Mouse (Mus musculus) left cerebral cortex, adult 11 months (tissue): ENCODE measurements around the gene Tas2r140.

Experiments
- DNase-seq: peaks from one replicate; pipeline ENCODE4 v3.0.0; 2022; ENCODE audit warnings: low spot score

The Tas2r140 gene

GRCm38 (mm10) chr6:133055716-133056115 is at the start of gene Tas2r140:
Gene Tas2r140, minus strand, starts transcription at chr6:133055816.
- DNase-seq, result no peak

DNA sequence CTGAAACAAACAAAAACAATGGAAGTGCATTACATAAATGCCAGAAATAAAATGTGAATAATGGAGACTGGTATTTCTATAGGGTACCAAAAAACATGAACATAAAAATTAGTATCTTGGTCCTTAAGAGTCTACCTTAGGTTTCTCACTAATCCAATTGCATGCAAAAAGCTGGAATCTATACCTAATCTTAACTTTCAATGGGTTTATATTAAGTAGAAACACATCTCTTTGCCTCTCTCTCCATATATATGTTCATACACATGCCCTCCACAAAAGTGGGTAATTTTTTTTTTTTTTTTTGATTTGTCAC is 48.9 kb upstream of the Tas2r140 start, which contains the start of gene Smim10l1:
Gene Smim10l1, plus strand, starts transcription at position 301 of the 313 bp plus-strand sequence.
- DNase-seq, result no peak

GRCm38 (mm10) chr6:133102430-133102829 is 46.8 kb upstream of the Tas2r140 start:
- no peak for DNase-seq

DNA sequence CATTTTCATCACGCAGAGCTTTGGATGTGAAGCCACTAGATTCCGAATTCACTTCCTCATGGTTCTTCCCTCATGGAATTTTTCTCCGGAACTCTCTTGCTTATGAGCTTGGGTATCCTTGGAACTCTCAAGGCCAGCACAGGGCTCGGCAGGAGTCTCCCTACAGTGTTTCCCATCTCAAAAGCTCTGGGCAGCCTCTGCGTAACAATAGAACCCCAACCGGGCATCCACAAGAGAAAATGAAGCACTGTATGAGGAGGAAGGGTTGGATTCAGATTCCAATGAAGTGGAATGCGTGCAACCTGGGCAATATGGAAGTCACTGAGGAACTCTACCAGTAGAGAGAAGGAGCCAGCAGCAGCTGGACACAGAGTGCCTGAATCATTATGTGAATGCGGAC is 36.6 kb upstream of the Tas2r140 start:
- DNase-seq, result no peak

DNA sequence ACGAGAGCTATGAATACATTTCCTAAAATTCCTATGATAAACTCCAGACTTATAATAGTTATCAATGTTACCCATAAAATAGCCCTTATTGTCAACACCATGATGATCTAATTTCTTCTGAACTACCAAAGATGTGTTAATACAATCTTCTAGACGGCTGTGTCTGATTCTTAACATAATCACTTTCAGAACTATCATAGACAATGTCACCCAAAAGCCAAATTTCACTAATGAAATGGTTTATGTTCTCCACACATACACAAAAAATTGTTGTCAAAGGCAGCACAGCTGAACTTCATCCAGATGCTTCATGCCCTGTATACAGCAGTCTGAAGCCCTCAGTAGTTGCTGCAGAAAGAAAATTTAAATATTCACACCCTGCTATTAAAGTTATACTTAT is 18.6 kb downstream of the Tas2r140 start, which contains the start of gene Tas2r103:
Gene Tas2r103, minus strand, starts transcription at position 101 of the 400 bp plus-strand sequence.
- no peak for DNase-seq
